Mouse (Mus musculus) G1E (cell line): ENCODE measurements at regions not wholly inside any gene's neighbourhood (a gene's known extent, or its start where the extent isn't known, plus 50 kb on each side); places are given as distances from the start of the nearest gene placed in this dataset.

Experiments used
- CTCF ChIP-seq: IDR thresholded peaks from 2 replicates; pipeline ENCODE4 v1.5.1; 2012; ENCODE audit warnings: low read depth, low read length, inconsistent platforms, mixed read lengths
- GATA1 ChIP-seq: IDR thresholded peaks from 2 replicates; pipeline ENCODE4 v1.6.1; 2012; ENCODE audit warnings: borderline replicate concordance, low read length, inconsistent platforms, mixed read lengths
- TAL1 ChIP-seq: conservative IDR thresholded peaks from 2 replicates; pipeline ENCODE4 v1.6.1; 2012; ENCODE audit warnings: low read depth, low read length, inconsistent platforms, mixed read lengths

DNA sequence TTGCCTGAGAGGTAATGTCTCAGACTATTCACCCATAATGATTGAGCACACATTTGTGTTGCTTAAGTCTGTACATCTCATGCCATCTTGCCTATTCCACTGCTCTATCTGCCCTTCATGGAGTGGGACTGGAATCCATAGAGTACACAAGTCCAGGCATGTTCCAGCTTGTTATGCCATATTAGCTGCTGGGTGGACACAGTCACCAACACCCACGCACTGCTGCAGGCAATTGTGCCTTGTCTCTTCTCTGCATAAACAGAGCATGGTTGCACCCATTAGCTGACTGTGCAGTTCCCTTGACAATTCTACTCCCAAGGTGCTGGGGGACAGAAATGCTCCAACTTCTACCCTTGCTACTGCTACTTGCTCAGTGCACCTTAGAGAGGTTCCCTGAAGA is 143.3 kb upstream of the Nckap5 start:
- TF ChIP-seq CTCF (no peak), GATA1 (no peak), TAL1 (no peak)
